Mouse (Mus musculus): ENCODE measurements at regions not wholly inside any gene's neighbourhood (a gene's known extent, or its start where the extent isn't known, plus 50 kb on each side); places are given as distances from the start of the nearest gene placed in this dataset.

DNA sequence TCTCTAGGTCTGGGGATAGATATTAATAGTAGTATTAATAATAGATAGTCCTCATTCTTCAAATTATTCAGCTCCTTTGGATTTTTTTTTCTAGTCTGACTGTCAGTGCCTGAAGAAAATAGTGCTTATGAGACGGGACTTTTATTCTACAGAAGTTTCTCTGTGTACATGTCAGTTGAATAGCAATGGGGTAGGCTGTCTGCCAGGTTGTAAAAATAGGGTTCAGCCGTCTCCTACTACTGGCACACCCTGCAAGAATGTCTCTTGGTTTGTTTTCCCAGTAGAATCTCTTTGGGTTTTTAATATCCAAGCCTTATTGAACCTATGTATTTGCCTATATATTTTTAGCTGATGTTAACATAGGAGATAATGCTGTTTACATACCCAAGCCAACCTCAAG lies 80.3 kb upstream of the Neo1 start:
- no peak for TF ChIP-seq POLR2AphosphoS5 (IDR thresholded peaks at IDR 0.05; ENCODE audit: borderline replicate concordance, low read depth, low read length)
- TF ChIP-seq E2F4 (IDR thresholded peaks at IDR 0.05; ENCODE audit: borderline replicate concordance, low read depth, low read length), result no peak
- TF ChIP-seq JUND (IDR thresholded peaks at IDR 0.05; ENCODE audit: low read depth, low read length), result no peak
- TF ChIP-seq TCF12 (IDR thresholded peaks at IDR 0.05; ENCODE audit: low read depth, low read length), result no peak
- no peak for TF ChIP-seq CTCF (IDR thresholded peaks at IDR 0.05 in 2 of 3, conservative IDR thresholded peaks at IDR 0.05 in 1 of 3; ENCODE audit: control insufficient read depth in 1 of 3, insufficient read depth in 1 of 3, low read depth in 2 of 3, low read length in 3 of 3, poor library complexity in 1 of 3, severe bottlenecking in 1 of 3)
- no peak for TF ChIP-seq POLR2A (IDR thresholded peaks at IDR 0.05; ENCODE audit: control insufficient read depth in 1 of 2, insufficient read depth in 1 of 2, low read depth in 1 of 2, low read length in 2 of 2, poor library complexity in 1 of 2)
- no peak for TF ChIP-seq NRF1 (IDR thresholded peaks at IDR 0.05; ENCODE audit: insufficient read depth, low read depth, low read length, poor library complexity, severe bottlenecking)
- no peak for TF ChIP-seq EP300 (IDR thresholded peaks at IDR 0.05; ENCODE audit: low read depth in 1 of 2, low read length in 2 of 2)

All from MEL (cell line).